Mouse (Mus musculus) embryonic fibroblast, embryonic 13.5 days (primary cell): ENCODE results near the gene Apoc3. TPM values are rescaled to one million over a fixed set of nuclear protein-coding genes. Genes with fewer than 3 reads are reported as not detected.

Experiments used
- H3K27ac ChIP-seq: 2 replicates; pipeline ENCODE4 v1.5.1; 2012; ENCODE audit warnings: low read length, control low read depth, inconsistent platforms; ENCODE audit not compliant: insufficient read depth
- H3K4me1 ChIP-seq: 2 replicates; pipeline ENCODE4 v1.6.1; 2011; ENCODE audit warnings: low read length; ENCODE audit not compliant: control insufficient read depth, insufficient read depth
- H3K4me3 ChIP-seq: 2 replicates; pipeline ENCODE4 v1.5.1; 2011; ENCODE audit warnings: mild to moderate bottlenecking, control low read depth, low read length; ENCODE audit not compliant: insufficient read depth
- CTCF ChIP-seq: IDR thresholded peaks from 2 replicates; pipeline ENCODE4 v1.5.1; 2011; ENCODE audit warnings: mild to moderate bottlenecking, control low read depth, low read length, moderate library complexity, borderline replicate concordance; ENCODE audit not compliant: insufficient read depth
- POLR2A ChIP-seq: IDR thresholded peaks from 2 replicates; pipeline ENCODE4 v1.6.1; 2011; ENCODE audit warnings: low read depth, mild to moderate bottlenecking, control low read depth, low read length, moderate library complexity
- polyA plus RNA-seq: library from polyadenylated mRNA; stranded (reverse); fragments of >200 nt; gene quantifications from 2 replicates; pipeline ENCODE4 v1.2.4, GENCODE M21; 2011; ENCODE audit warnings: low read depth; ENCODE audit not compliant: missing spikeins, insufficient read length

Apoc3 gene
- polyA plus RNA-seq, 1 experiment: not detected

- Histone ChIP-seq H3K27ac (no peak overlapping the region), H3K4me3 (no peak overlapping the region), H3K4me1 (no peaks in the 10 kb centered on the region)
- no peak for TF ChIP-seq CTCF
- no peak for TF ChIP-seq POLR2A
These were observed 21.4 kb upstream of the Apoc3 start for GRCm38 (mm10) chr9:46256658-46257385.

- H3K4me1 ChIP-seq: no peaks in the 10 kb centered on the region
- H3K27ac ChIP-seq: no peak overlapping the region
- no peak overlapping the region for H3K4me3 ChIP-seq
- TF ChIP-seq CTCF (no peak), POLR2A (no peak)
These were observed 20.7 kb upstream of the Apoc3 start for GRCm38 (mm10) chr9:46256177-46256576.

GRCm38 (mm10) chr9:46246752-46247324 is 11.4 kb upstream of the Apoc3 start:
- Histone ChIP-seq H3K27ac (no peak overlapping the region), H3K4me1 (no peaks in the 10 kb centered on the region), H3K4me3 (no peak overlapping the region)
- TF ChIP-seq POLR2A: no peak
- peak; percentile 69 for TF ChIP-seq CTCF

GRCm38 (mm10) chr9:46243584-46243983 is 8.1 kb upstream of the Apoc3 start:
- Histone ChIP-seq H3K4me1 (no peaks in the 10 kb centered on the region), H3K27ac (no peak overlapping the region), H3K4me3 (no peak overlapping the region)
- TF ChIP-seq CTCF (no peak), POLR2A (no peak)

GRCm38 (mm10) chr9:46243122-46243521 is 7.7 kb upstream of the Apoc3 start:
- Histone ChIP-seq H3K4me3 (no peak overlapping the region), H3K27ac (no peak overlapping the region), H3K4me1 (no peaks in the 10 kb centered on the region)
- TF ChIP-seq CTCF (no peak), POLR2A (no peak)

- Histone ChIP-seq H3K27ac (no peak overlapping the region), H3K4me3 (no peak overlapping the region), H3K4me1 (no peaks in the 10 kb centered on the region)
- TF ChIP-seq POLR2A (no peak), CTCF (no peak)
These were observed 6.4 kb upstream of the Apoc3 start for GRCm38 (mm10) chr9:46241818-46242217.

- H3K4me1 ChIP-seq: no peaks in the 10 kb centered on the region
These were observed 5.2 kb upstream of the Apoc3 start, which contains the start of gene Apoa4 for GRCm38 (mm10) chr9:46240526-46241153. TSS of gene Apoa4 (plus strand) at chr9:46240696.

GRCm38 (mm10) chr9:46238850-46239249 is 3.4 kb upstream of the Apoc3 start:
- Histone ChIP-seq H3K27ac (no peak overlapping the region), H3K4me1 (no peaks in the 10 kb centered on the region)
- TF ChIP-seq POLR2A (no peak), CTCF (no peak)

More at GRCm38 (mm10) chr9:46240526-46241153, 5.2 kb upstream of the Apoc3 start, which contains the start of gene Apoa4:
- H3K27ac ChIP-seq: no peak within 1 kb of the TSS
- TF ChIP-seq POLR2A: no peak
- TF ChIP-seq CTCF: no peak
- no peak within 1 kb of the TSS for H3K4me3 ChIP-seq

GRCm38 (mm10) chr9:46235649-46236048 is 213 bp upstream of the Apoc3 start:
- H3K4me1 ChIP-seq: no peaks in the 10 kb centered on the region
- no peak for TF ChIP-seq POLR2A
- TF ChIP-seq CTCF: no peak
- no peak overlapping the region for H3K27ac ChIP-seq
- H3K4me3 ChIP-seq: no peak overlapping the region

More at GRCm38 (mm10) chr9:46238850-46239249, 3.4 kb upstream of the Apoc3 start:
- H3K4me3 ChIP-seq: no peak overlapping the region

GRCm38 (mm10) chr9:46235196-46235595 is 240 bp downstream of the Apoc3 start:
- TF ChIP-seq POLR2A (no peak), CTCF (no peak)
- no peak overlapping the region for H3K4me3 ChIP-seq
- H3K4me1 ChIP-seq: no peaks in the 10 kb centered on the region
- H3K27ac ChIP-seq: no peak overlapping the region
